Mouse (Mus musculus) large intestine, adult 2 months (tissue): ENCODE data around the gene Ksr2. TPM values are rescaled to one million over a fixed set of nuclear protein-coding genes. Genes with fewer than 3 reads are reported as not detected.
"Not testable (repeated sequence)": the region's sequence is repeated elsewhere in the genome, so short reads cannot be mapped to it uniquely, and the experiment has no call there.

Experiments
- DNase-seq: peaks from one replicate; pipeline ENCODE4 v3.0.0-alpha.2; 2012; ENCODE audit warnings: low read depth, low spot score
- WGBS: fragments of 180-500 bp; shearing (Covaris S2); methylation state at CpG from one replicate; pipeline ENCODE4 v1.1.7; 2018; 5-methylcytosine and 5-hydroxymethylcytosine counted together
- polyA plus RNA-seq: library from polyadenylated mRNA; depleted of rRNA; stranded (reverse); fragments of >200 nt; gene quantifications from 2 replicates; pipeline ENCODE4 v1.2.3, GENCODE M21; 2012

Ksr2 gene
- polyA plus RNA-seq, 1 experiment: 0.05 TPM

- no peak for DNase-seq
- WGBS: 78% methylated on average over 5 of the region's 5 CpGs
These were observed 163.8 kb downstream of the Ksr2 start for GRCm38 (mm10) chr5:117577598-117577997.

DNA sequence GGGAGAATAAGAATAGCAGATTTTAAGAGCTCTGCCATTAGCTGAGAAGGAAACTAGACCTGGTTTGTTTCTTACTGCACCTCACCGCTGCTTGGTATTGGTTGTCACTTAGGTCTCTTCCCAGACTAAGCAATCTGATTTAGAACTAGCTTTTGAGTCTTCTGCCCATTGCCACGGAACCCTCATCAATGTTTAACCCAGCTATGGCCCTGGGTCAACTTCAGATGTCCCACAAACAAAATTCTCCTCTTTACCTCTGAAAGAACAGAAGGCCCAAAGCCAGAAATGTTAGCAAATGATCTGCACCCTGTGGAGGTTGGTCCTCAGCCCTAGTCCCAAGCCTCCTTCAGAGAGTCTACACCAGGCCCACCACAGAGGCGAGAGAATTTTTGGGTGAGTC, 167.9 kb downstream of the Ksr2 start:
- no peak for DNase-seq
- 60% methylated on average over 3 of the region's 3 CpGs for WGBS

GRCm38 (mm10) chr5:117584428-117584827, 170.6 kb downstream of the Ksr2 start:
- no peak for DNase-seq
- WGBS: 26% methylated on average over 1 of the region's 1 CpGs

DNA sequence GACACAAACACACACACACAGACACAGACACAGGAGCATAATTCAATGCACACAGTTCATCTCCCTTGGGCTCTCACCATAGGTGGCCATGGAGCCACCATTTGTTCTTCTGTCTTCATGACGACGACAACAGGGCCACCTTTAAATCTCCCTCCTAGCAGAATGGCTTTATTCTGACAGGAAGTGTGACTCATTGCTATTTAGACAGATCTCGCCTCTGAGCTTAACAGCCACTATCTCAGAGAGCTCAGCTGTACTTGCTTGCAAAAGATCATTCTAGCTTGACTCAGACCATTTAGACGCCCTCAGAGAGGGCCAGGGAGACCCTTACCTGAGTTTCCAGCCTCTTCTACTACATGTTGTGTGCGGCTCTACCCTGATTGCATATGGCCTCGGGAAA, 175.5 kb downstream of the Ksr2 start:
- 30% methylated on average over 6 of the region's 6 CpGs for WGBS
- DNase-seq: no peak

- no peak for DNase-seq
- 25% methylated on average over 19 of the region's 19 CpGs for WGBS
These were observed 179.5 kb downstream of the Ksr2 start for GRCm38 (mm10) chr5:117593273-117593672.

- 75% methylated on average over 3 of the region's 3 CpGs for WGBS
- no peak for DNase-seq
These were observed 183.0 kb downstream of the Ksr2 start for GRCm38 (mm10) chr5:117596803-117597202.

- no peak for DNase-seq
- 57% methylated on average over 9 of the region's 9 CpGs for WGBS
These were observed 188.2 kb downstream of the Ksr2 start for GRCm38 (mm10) chr5:117602026-117602425.

DNA sequence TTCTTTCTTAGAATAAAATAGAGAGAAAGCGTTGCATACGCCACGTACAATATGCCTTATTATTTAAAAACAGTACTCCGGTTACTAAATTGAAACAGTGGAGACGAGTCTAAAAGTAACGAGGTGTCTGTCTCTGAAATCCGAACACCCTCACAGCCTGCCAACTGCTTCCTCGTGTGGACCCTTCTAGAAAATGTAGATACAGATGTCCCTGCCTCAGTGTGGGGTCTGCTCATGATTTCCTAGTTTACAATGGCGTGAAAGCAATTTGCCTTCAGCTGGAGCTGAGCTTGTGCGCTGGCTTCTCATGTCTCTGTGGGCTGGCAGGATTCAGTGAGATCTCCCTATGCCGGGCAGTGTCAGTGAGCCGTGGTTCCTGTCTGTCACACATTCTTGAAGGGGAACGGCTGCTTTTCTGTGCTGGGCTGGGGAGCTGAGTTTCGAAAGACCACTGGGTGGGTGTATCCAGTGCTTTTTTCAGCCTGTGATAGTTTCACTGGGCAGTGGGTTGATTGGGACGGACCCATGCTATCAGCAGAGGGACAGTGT, 194.0 kb downstream of the Ksr2 start:
- WGBS: 74% methylated on average over 15 of the region's 15 CpGs
- no peak for DNase-seq

DNA sequence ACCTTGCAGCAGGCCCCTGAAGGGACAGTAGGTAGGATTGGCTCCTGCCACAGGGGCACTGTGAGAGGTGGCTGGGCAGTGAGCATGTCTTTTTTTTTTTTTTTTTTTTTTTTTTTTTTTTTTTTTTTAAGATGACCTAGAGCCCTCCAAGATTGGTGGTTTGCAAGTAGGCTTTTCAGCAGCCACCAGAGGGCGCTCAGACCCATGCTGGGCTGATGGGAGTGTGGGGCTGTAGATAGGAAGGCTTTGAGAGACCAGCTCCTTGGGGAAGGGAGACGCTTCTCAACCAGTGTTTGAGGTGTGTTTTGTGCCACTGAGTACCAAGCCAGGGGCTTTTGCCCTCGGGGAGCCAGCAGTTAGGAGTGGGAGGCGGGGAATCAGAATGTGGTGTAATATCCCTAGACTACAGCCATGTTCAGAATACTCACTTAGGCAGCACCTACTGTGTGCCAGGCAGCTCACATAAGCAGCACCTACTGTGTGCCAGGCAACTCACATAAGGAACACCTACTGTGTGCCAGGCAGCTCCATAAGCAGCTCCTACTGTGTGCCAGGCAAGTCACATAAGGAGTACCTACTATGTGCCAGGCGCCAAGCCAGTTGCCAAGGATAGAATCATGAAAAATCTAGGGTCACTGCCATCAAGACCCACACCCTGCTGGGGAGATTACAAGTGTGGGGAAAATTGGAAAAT, 200.7 kb downstream of the Ksr2 start:
- peak; percentile 18 for DNase-seq

DNA sequence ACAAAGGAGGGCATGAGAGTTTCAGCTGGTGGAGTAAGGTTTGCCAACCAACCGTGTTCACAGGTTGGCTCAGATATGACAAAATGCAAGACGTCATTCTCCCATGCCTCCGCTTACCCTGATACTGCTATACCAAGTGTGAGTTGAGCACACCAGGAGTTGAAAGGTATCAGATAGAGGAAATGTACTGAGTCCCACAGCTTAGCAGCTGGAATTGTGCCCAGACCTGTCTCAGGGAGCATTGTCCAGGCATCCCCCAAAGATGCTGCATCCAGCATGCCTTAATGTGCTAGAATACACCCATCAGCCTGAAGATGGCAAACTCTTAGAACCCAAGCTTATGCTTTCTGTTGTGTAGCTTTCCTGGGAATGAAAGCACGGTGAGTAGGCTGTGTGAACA, 206.5 kb downstream of the Ksr2 start:
- no peak for DNase-seq
- WGBS: 77% methylated on average over 4 of the region's 4 CpGs

More for the DNA sequence above, 200.7 kb downstream of the Ksr2 start:
- 36% methylated on average over 5 of the region's 5 CpGs for WGBS

GRCm38 (mm10) chr5:117622221-117622620, 208.4 kb downstream of the Ksr2 start:
- WGBS: 37% methylated on average over 12 of the region's 12 CpGs

GRCm38 (mm10) chr5:117623206-117623605, 209.4 kb downstream of the Ksr2 start:
- 90% methylated on average over 4 of the region's 4 CpGs for WGBS
- not testable (repeated sequence) for DNase-seq

More at GRCm38 (mm10) chr5:117622221-117622620, 208.4 kb downstream of the Ksr2 start:
- no peak for DNase-seq

GRCm38 (mm10) chr5:117626907-117627306, 213.1 kb downstream of the Ksr2 start:
- 13% methylated on average over 4 of the region's 4 CpGs for WGBS
- no peak for DNase-seq

GRCm38 (mm10) chr5:117628351-117628750, 214.6 kb downstream of the Ksr2 start:
- 54% methylated on average over 7 of the region's 7 CpGs for WGBS
- DNase-seq: no peak

DNA sequence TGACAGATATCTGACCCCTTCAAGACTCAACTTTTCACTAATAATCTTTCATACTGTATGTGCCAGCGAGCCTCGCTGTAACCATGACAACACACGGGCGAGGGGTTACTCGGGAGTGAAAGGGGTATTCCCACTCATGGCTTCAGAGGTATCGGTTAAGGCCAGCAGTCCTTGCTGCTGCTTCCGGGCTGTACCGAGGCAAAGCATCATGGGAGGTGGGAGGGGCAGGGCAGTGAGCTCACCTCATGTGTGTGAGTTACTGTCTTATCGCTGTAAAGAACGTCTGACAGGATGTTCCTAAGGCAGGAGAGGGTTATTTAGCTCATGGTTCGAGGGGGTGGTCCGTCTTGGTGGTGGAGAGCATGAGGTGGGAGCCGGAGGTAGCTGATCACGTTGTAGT, 215.8 kb downstream of the Ksr2 start:
- DNase-seq: no peak
- 86% methylated on average over 14 of the region's 14 CpGs for WGBS

- 80% methylated on average over 2 of the region's 2 CpGs for WGBS
- DNase-seq: no peak
These were observed 221.4 kb downstream of the Ksr2 start for GRCm38 (mm10) chr5:117635211-117635610.

GRCm38 (mm10) chr5:117635838-117636237, 222.0 kb downstream of the Ksr2 start:
- 59% methylated on average over 5 of the region's 5 CpGs for WGBS
- DNase-seq: no peak

DNA sequence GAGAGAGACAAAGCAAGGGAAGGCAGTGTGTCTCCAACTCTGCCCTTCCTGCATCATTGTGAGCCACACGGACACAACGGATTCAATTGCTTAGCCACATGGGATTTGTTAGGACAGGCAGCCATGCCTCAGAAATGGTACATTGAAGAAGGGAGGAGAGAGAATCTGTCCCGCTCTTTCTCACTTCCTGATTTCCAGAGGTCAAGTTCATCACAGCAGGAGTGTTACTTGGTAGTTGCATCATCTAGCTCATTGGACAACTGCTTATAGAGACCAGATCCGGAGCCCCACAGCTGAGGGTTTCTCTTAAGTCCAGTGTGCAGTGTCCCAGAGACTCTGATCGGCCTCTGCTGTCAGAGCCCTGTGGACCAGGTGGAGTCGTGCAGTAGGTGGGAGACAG, 227.8 kb downstream of the Ksr2 start:
- no peak for DNase-seq
- 78% methylated on average over 6 of the region's 6 CpGs for WGBS

- 52% methylated on average over 14 of the region's 14 CpGs for WGBS
- DNase-seq: no peak
These were observed 237.6 kb downstream of the Ksr2 start for GRCm38 (mm10) chr5:117651238-117651886.

GRCm38 (mm10) chr5:117658641-117659040, 244.8 kb downstream of the Ksr2 start:
- WGBS: 48% methylated on average over 6 of the region's 6 CpGs
- no peak for DNase-seq

GRCm38 (mm10) chr5:117659596-117659995, 245.8 kb downstream of the Ksr2 start:
- 65% methylated on average over 13 of the region's 13 CpGs for WGBS
- DNase-seq: no peak
